Mouse (Mus musculus) forebrain, embryonic 11.5 days (tissue): Measurements from ENCODE around the gene Mdfi. TPM values are rescaled to one million over a fixed set of nuclear protein-coding genes. Genes with fewer than 3 reads are reported as not detected.
A peak's percentile ranks its signal among the peaks of the same experiment; 100 is the strongest.
"Not testable (repeated sequence)": the region's sequence is repeated elsewhere in the genome, so short reads cannot be mapped to it uniquely, and the experiment has no call there.

Experiments used
- ATAC-seq: fragments of 200-750 bp; cut with Nextera tagmentation; replicated peaks from 2 replicates; pipeline ENCODE4 v1.8.0; 2017; ENCODE audit warnings: moderate TSS enrichment; ENCODE audit not compliant: low FRiP score
- DNase-seq: peaks from one replicate; pipeline ENCODE4 v3.0.0-alpha.2; 2017; ENCODE audit warnings: low spot score
- H3K27ac ChIP-seq: fragments of 300-500 bp; sonication (generic); 2 replicates; pipeline ENCODE4 v1.5.1; 2014; ENCODE audit warnings: low read depth, low read length
- H3K27me3 ChIP-seq: fragments of 300-500 bp; sonication (generic); 2 replicates; pipeline ENCODE4 v1.6.1; 2014; ENCODE audit warnings: mild to moderate bottlenecking, low read length, mixed read lengths; ENCODE audit not compliant: control insufficient read depth, insufficient read depth
- H3K36me3 ChIP-seq: fragments of 300-500 bp; sonication (generic); 2 replicates; pipeline ENCODE4 v1.6.1; 2014; ENCODE audit warnings: mild to moderate bottlenecking, low read length, moderate library complexity, mixed read lengths; ENCODE audit not compliant: control insufficient read depth, insufficient read depth
- H3K4me1 ChIP-seq: fragments of 300-500 bp; sonication (generic); replicated peaks from 2 replicates; pipeline ENCODE4 v1.6.1; 2014; ENCODE audit warnings: low read length, mixed read lengths; ENCODE audit not compliant: control insufficient read depth, insufficient read depth
- H3K4me2 ChIP-seq: fragments of 300-500 bp; sonication (generic); 2 replicates; pipeline ENCODE4 v1.6.1; 2014; ENCODE audit warnings: low read depth, mild to moderate bottlenecking, low read length, moderate library complexity, mixed read lengths; ENCODE audit not compliant: severe bottlenecking
- H3K4me3 ChIP-seq: fragments of 300-500 bp; sonication (generic); 2 replicates; pipeline ENCODE4 v1.5.1; 2014; ENCODE audit warnings: low read depth, low read length
- H3K9ac ChIP-seq: fragments of 300-500 bp; sonication (generic); 2 replicates; pipeline ENCODE4 v1.6.1; 2014; ENCODE audit warnings: low read length
- H3K9me3 ChIP-seq: fragments of 300-500 bp; sonication (generic); 2 replicates; pipeline ENCODE4 v1.6.1; 2016; ENCODE audit warnings: low read length, mixed read lengths; ENCODE audit not compliant: control insufficient read depth
- WGBS: fragments of 180-500 bp; shearing (Covaris S2); extraction: QIAGEN DNeasy Blood & Tissue Kit; methylation state at CpG from one replicate; pipeline ENCODE4 v1.1.7; 2014; 5-methylcytosine and 5-hydroxymethylcytosine counted together
- polyA plus RNA-seq: library from polyadenylated mRNA; unstranded; fragments of >200 nt; fragmentation: Nextera tagmentation; extraction: Ambion mirVana; gene quantifications from 2 replicates; pipeline ENCODE4 v1.2.1, GENCODE M21; 2014

Gene Mdfi
- polyA plus RNA-seq, 1 experiment from 2014 or later: 20.6 TPM

DNA sequence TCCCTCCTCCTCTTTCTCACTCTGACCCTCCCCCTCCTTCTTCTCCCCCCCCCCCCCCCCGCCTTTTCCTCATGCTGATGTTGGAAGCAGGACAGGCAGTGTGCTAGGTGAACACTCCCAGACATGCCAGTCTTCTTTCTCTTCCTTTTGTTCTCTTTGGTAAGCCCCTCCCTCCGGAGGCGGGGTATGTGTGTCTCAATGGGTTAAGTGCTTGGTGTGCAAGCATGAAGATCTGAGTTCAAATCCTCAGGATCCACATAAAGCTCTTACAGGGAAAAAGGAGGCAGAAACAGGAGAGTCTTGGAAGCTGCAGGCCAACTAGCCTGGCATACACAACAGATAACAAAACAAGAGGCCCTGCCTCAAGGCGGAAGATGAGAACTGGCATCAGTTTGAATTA lies 18.8 kb upstream of the Mdfi start:
- 96% methylated on average over 3 of the region's 4 CpGs for WGBS
- Histone ChIP-seq H3K9me3 (no peaks in the 10 kb centered on the region), H3K4me1 (no peaks in the 10 kb centered on the region; the same call in 1 of the 2 replicates), H3K4me2 (no peak overlapping the region), H3K9ac (no peak overlapping the region), H3K27ac (no peak overlapping the region), H3K36me3 (no peaks in the 10 kb centered on the region), H3K27me3 (peaks cover 3% of the 10 kb centered on the region; the same call in 1 of the 2 replicates), H3K4me3 (no peak overlapping the region)
- DNase-seq: no peak
- ATAC-seq: no peak

DNA sequence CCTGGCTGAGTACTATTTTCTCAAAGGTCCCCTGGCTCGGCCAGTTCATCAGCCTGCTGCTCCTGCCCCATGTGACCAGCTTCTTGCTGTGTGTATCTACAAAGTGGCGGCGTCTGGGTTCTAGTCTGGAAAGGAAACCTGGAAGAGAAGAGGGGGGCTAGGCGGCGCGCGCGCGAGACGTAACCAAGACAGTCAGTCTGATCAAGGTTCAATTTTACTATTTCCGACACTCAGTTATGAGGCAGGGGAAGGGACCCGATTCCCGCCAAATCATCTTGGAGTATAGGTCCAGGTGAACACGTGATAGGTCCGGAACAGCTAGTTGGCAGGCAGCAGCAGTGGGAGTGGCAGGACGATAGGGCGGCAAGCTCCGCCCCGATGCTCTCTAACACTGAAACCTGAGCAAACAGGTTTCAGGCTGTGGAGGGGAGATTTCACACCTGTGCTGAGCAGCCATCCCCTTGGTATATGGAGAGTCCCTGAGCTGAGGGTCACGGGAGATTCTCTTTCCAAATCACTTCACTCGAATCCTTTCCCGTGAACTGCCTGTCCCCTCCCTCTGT lies 17.4 kb upstream of the Mdfi start:
- not testable (repeated sequence) for ATAC-seq, DNase-seq, H3K9ac ChIP-seq

GRCm38 (mm10) chr17:47850639-47851314 lies 16.3 kb upstream of the Mdfi start:
- Histone ChIP-seq H3K27ac (no peak overlapping the region), H3K36me3 (no peaks in the 10 kb centered on the region), H3K9ac (no peak overlapping the region), H3K4me1 (no peaks in the 10 kb centered on the region; the same call in 1 of the 2 replicates), H3K27me3 (peaks cover 3% of the 10 kb centered on the region; the same call in 1 of the 2 replicates), H3K4me2 (no peak overlapping the region), H3K4me3 (no peak overlapping the region), H3K9me3 (no peaks in the 10 kb centered on the region)
- DNase-seq: no peak
- WGBS: 82% methylated on average over 7 of the region's 7 CpGs
- ATAC-seq: no peak

More for the DNA sequence above, 17.4 kb upstream of the Mdfi start:
- not testable (repeated sequence) for H3K4me1 ChIP-seq, H3K4me3 ChIP-seq, H3K27ac ChIP-seq, H3K9me3 ChIP-seq, H3K27me3 ChIP-seq, H3K36me3 ChIP-seq
- WGBS: 18% methylated on average over 22 of the region's 22 CpGs
- H3K4me2 ChIP-seq: peak overlapping the region; percentile 40

- Histone ChIP-seq H3K4me1 (no peaks in the 10 kb centered on the region; the same call in 1 of the 2 replicates), H3K9ac (no peak overlapping the region), H3K27me3 (peaks cover 3% of the 10 kb centered on the region; the same call in 1 of the 2 replicates), H3K9me3 (no peaks in the 10 kb centered on the region), H3K4me3 (no peak overlapping the region), H3K36me3 (no peaks in the 10 kb centered on the region), H3K4me2 (no peak overlapping the region), H3K27ac (no peak overlapping the region)
- DNase-seq: no peak
- 88% methylated on average over 3 of the region's 3 CpGs for WGBS
- no peak for ATAC-seq
These were observed 15.5 kb upstream of the Mdfi start for GRCm38 (mm10) chr17:47850035-47850434.

GRCm38 (mm10) chr17:47847985-47848384 lies 13.5 kb upstream of the Mdfi start:
- Histone ChIP-seq H3K27me3 (peaks cover 3% of the 10 kb centered on the region; the same call in 1 of the 2 replicates), H3K27ac (no peak overlapping the region), H3K4me3 (no peak overlapping the region), H3K36me3 (no peaks in the 10 kb centered on the region), H3K9ac (no peak overlapping the region), H3K4me1 (no peaks in the 10 kb centered on the region; the same call in 1 of the 2 replicates), H3K9me3 (no peaks in the 10 kb centered on the region; the same call in 1 of the 2 replicates), H3K4me2 (no peak overlapping the region)
- ATAC-seq (no peak), DNase-seq (no peak)
- WGBS: 84% methylated on average over 6 of the region's 6 CpGs

GRCm38 (mm10) chr17:47845609-47846008 lies 11.1 kb upstream of the Mdfi start:
- H3K27ac ChIP-seq: no peak overlapping the region
- no peaks in the 10 kb centered on the region; the same call in 1 of the 2 replicates for H3K9me3 ChIP-seq
- H3K36me3 ChIP-seq: no peaks in the 10 kb centered on the region
- WGBS: 87% methylated on average over 11 of the region's 11 CpGs
- no peak overlapping the region for H3K9ac ChIP-seq
- H3K4me2 ChIP-seq: no peak overlapping the region
- no peak for DNase-seq
- no peaks in the 10 kb centered on the region for H3K4me1 ChIP-seq
- ATAC-seq: no peak
- no peak overlapping the region for H3K4me3 ChIP-seq
- no peaks in the 10 kb centered on the region for H3K27me3 ChIP-seq

GRCm38 (mm10) chr17:47843465-47843864 lies 9.0 kb upstream of the Mdfi start:
- Histone ChIP-seq H3K27me3 (no peaks in the 10 kb centered on the region), H3K27ac (no peak overlapping the region), H3K36me3 (no peaks in the 10 kb centered on the region), H3K9me3 (no peaks in the 10 kb centered on the region; the same call in 1 of the 2 replicates), H3K4me2 (no peak overlapping the region), H3K4me3 (no peak overlapping the region), H3K9ac (no peak overlapping the region), H3K4me1 (no peaks in the 10 kb centered on the region)
- WGBS: 91% methylated on average over 3 of the region's 3 CpGs
- ATAC-seq (no peak), DNase-seq (no peak)

- H3K27ac ChIP-seq: no peak overlapping the region
- ATAC-seq (no peak), DNase-seq (no peak)
- H3K4me2 ChIP-seq: no peak overlapping the region
- no peaks in the 10 kb centered on the region; the same call in 1 of the 2 replicates for H3K9me3 ChIP-seq
- no peaks in the 10 kb centered on the region for H3K36me3 ChIP-seq
- 84% methylated on average over 19 of the region's 19 CpGs for WGBS
- H3K27me3 ChIP-seq: no peaks in the 10 kb centered on the region
- H3K4me3 ChIP-seq: no peak overlapping the region
- no peaks in the 10 kb centered on the region for H3K4me1 ChIP-seq
- no peak overlapping the region for H3K9ac ChIP-seq
These were observed 7.6 kb upstream of the Mdfi start for GRCm38 (mm10) chr17:47841931-47842623.
